Mouse (Mus musculus) CH12.LX (cell line): ENCODE data around the gene Spdye4b. TPM values are rescaled to one million over a fixed set of nuclear protein-coding genes. Genes with fewer than 3 reads are reported as not detected.

ENCODE experiments used
- DNase-seq: peaks from one replicate; pipeline ENCODE4 v3.0.0-alpha.2; 2013; ENCODE audit errors: extremely low read depth
- H3K27ac ChIP-seq: 2 replicates; pipeline ENCODE4 v1.5.1; 2012; ENCODE audit warnings: low read depth, mild to moderate bottlenecking, control low read depth, moderate library complexity; ENCODE audit not compliant: insufficient read depth
- H3K27me3 ChIP-seq: replicated peaks from 2 replicates; pipeline ENCODE3; 2012; ENCODE audit warnings: inconsistent platforms
- H3K36me3 ChIP-seq, 2 experiments: replicated peaks in 1 of 2; 2 replicates each; pipeline versions ENCODE3 to v1.6.1; 2012; ENCODE audit warnings: inconsistent platforms in 1 of 2, low read length in 1 of 2, mild to moderate bottlenecking in 1 of 2, mixed read lengths in 1 of 2, moderate library complexity in 1 of 2; ENCODE audit not compliant: control insufficient read depth in 1 of 2, insufficient read depth in 1 of 2
- H3K4me1 ChIP-seq, 2 experiments: 2 replicates each; pipeline ENCODE4 v1.6.1; 2012; ENCODE audit warnings: inconsistent platforms in 1 of 2, moderate library complexity in 1 of 2; ENCODE audit not compliant: insufficient read depth in 2 of 2, control insufficient read depth in 1 of 2
- H3K4me2 ChIP-seq: 2 replicates; pipeline ENCODE4 v1.6.1; 2012; ENCODE audit warnings: low read depth, mild to moderate bottlenecking, control low read depth; ENCODE audit not compliant: poor library complexity, insufficient read depth, severe bottlenecking
- H3K4me3 ChIP-seq, 3 experiments: fragments of 150-350 bp in 1 of 3; sonication (generic) in 1 of 3; replicated peaks in 1 of 3; 2 replicates each; pipeline versions ENCODE3 to v1.5.1; 2011 to 2012; ENCODE audit warnings: low read depth in 2 of 3, low read length in 2 of 3, mild to moderate bottlenecking in 2 of 3, moderate library complexity in 2 of 3, control low read depth in 1 of 3, improper control_type of control experiment in 1 of 3, inconsistent platforms in 1 of 3, mixed read lengths in 1 of 3; ENCODE audit not compliant: poor library complexity in 1 of 3
- H3K79me2 ChIP-seq: replicated peaks from 2 replicates; pipeline ENCODE4 v1.6.1; 2012; ENCODE audit warnings: mild to moderate bottlenecking, moderate library complexity; ENCODE audit not compliant: control insufficient read depth, poor library complexity, insufficient read depth, severe bottlenecking; ENCODE audit errors: extremely low read depth
- H3K9ac ChIP-seq: 2 replicates; pipeline ENCODE4 v1.6.1; 2012; ENCODE audit warnings: low read depth, mild to moderate bottlenecking, control low read depth, moderate library complexity; ENCODE audit not compliant: insufficient read depth
- H3K9me3 ChIP-seq: replicated peaks from 2 replicates; pipeline ENCODE3; 2012; ENCODE audit warnings: low read length, inconsistent platforms, mixed read lengths
- BHLHE40 ChIP-seq: IDR thresholded peaks from 2 replicates; pipeline ENCODE4 v1.6.1; 2011; ENCODE audit warnings: mild to moderate bottlenecking, low read depth, low read length, improper control_type of control experiment
- CHD1 ChIP-seq: IDR thresholded peaks from 2 replicates; pipeline ENCODE4 v1.6.1; 2012; ENCODE audit warnings: low read depth, low read length, improper control_type of control experiment, inconsistent platforms
- CHD2 ChIP-seq: IDR thresholded peaks from 2 replicates; pipeline ENCODE4 v1.6.1; 2011; ENCODE audit warnings: low read length, improper control_type of control experiment
- E2F4 ChIP-seq: IDR thresholded peaks from 2 replicates; pipeline ENCODE4 v1.6.1; 2011; ENCODE audit warnings: low read depth, low read length, improper control_type of control experiment; ENCODE audit not compliant: insufficient replicate concordance
- ETS1 ChIP-seq: conservative IDR thresholded peaks from 2 replicates; pipeline ENCODE4 v1.6.1; 2012; ENCODE audit warnings: low read depth, mild to moderate bottlenecking, inconsistent platforms, low read length, improper control_type of control experiment, moderate library complexity
- HCFC1 ChIP-seq: IDR thresholded peaks from 2 replicates; pipeline ENCODE4 v1.6.1; 2012; ENCODE audit warnings: low read depth, mild to moderate bottlenecking, inconsistent platforms, low read length, improper control_type of control experiment
- JUN ChIP-seq: IDR thresholded peaks from 2 replicates; pipeline ENCODE4 v1.6.1; 2011; ENCODE audit warnings: low read depth, mild to moderate bottlenecking, low read length, improper control_type of control experiment, moderate library complexity; ENCODE audit not compliant: insufficient read depth
- JUND ChIP-seq: conservative IDR thresholded peaks from 2 replicates; pipeline ENCODE4 v1.6.1; 2011; ENCODE audit warnings: low read depth, low read length, improper control_type of control experiment
- KAT2A ChIP-seq: IDR thresholded peaks from 2 replicates; pipeline ENCODE4 v1.6.1; 2012; ENCODE audit warnings: low read length, improper control_type of control experiment, inconsistent platforms; ENCODE audit not compliant: insufficient replicate concordance
- MAFK ChIP-seq: IDR thresholded peaks from 2 replicates; pipeline ENCODE4 v1.6.1; 2011; ENCODE audit warnings: low read length, improper control_type of control experiment; ENCODE audit not compliant: insufficient replicate concordance
- MAX ChIP-seq: IDR thresholded peaks from 2 replicates; pipeline ENCODE4 v1.6.1; 2011; ENCODE audit warnings: low read length, improper control_type of control experiment
- MEF2A ChIP-seq: IDR thresholded peaks from 2 replicates; pipeline ENCODE4 v1.6.1; 2014; ENCODE audit warnings: low read depth, mild to moderate bottlenecking, inconsistent platforms, low read length, improper control_type of control experiment, borderline replicate concordance
- NRF1 ChIP-seq: IDR thresholded peaks from 2 replicates; pipeline ENCODE4 v1.6.1; 2014; ENCODE audit warnings: low read depth, mild to moderate bottlenecking, inconsistent platforms, low read length, improper control_type of control experiment, moderate library complexity
- PAX5 ChIP-seq: IDR thresholded peaks from 2 replicates; pipeline ENCODE4 v1.6.1; 2012; ENCODE audit warnings: low read length, inconsistent platforms, mixed read lengths
- POLR2A ChIP-seq: IDR thresholded peaks from 2 replicates; pipeline ENCODE4 v1.6.1; 2011; ENCODE audit warnings: low read depth, mild to moderate bottlenecking, improper control_type of control experiment, low read length
- POLR2AphosphoS2 ChIP-seq: IDR thresholded peaks from 2 replicates; pipeline ENCODE4 v1.6.1; 2011; ENCODE audit warnings: low read depth, low read length, improper control_type of control experiment
- RCOR1 ChIP-seq: conservative IDR thresholded peaks from 2 replicates; pipeline ENCODE4 v1.6.1; 2012; ENCODE audit warnings: low read depth, mild to moderate bottlenecking, inconsistent platforms, low read length, improper control_type of control experiment
- SMC3 ChIP-seq: IDR thresholded peaks from 2 replicates; pipeline ENCODE4 v1.6.1; 2011; ENCODE audit warnings: low read depth, low read length, improper control_type of control experiment
- TCF12 ChIP-seq: IDR thresholded peaks from 2 replicates; pipeline ENCODE4 v1.6.1; 2014; ENCODE audit warnings: low read depth, mild to moderate bottlenecking, inconsistent platforms, low read length, improper control_type of control experiment
- UBTF ChIP-seq: IDR thresholded peaks from 2 replicates; pipeline ENCODE4 v1.6.1; 2012; ENCODE audit warnings: low read depth, mild to moderate bottlenecking, inconsistent platforms, low read length, improper control_type of control experiment, moderate library complexity
- USF1 ChIP-seq: IDR thresholded peaks from 2 replicates; pipeline ENCODE4 v1.6.1; 2014; ENCODE audit warnings: low read depth, mild to moderate bottlenecking, inconsistent platforms, low read length, improper control_type of control experiment
- USF2 ChIP-seq: conservative IDR thresholded peaks from 2 replicates; pipeline ENCODE4 v1.6.1; 2011; ENCODE audit warnings: low read depth, low read length, improper control_type of control experiment
- ZC3H11A ChIP-seq: IDR thresholded peaks from 2 replicates; pipeline ENCODE4 v1.6.1; 2012; ENCODE audit warnings: low read depth, mild to moderate bottlenecking, inconsistent platforms, low read length, improper control_type of control experiment
- ZMIZ1 ChIP-seq: IDR thresholded peaks from 2 replicates; pipeline ENCODE4 v1.6.1; 2012; ENCODE audit warnings: low read depth, mild to moderate bottlenecking, inconsistent platforms, low read length, improper control_type of control experiment
- dilution Hi-C: fragments of 300-500 bp; cut with MboI; formaldehyde crosslinking; loops from 2 replicates; pipeline ENCODE4 v1.14.3; 2020; ENCODE audit warnings: low sequenced_read_pairs; ENCODE audit not compliant: extremely low pct_unique_long_range_greater_than_20kb, extremely low pct_ligation_motif_present
- in situ Hi-C: fragments of 300-500 bp; cut with MboI; formaldehyde crosslinking; loops from 3 replicates; pipeline ENCODE4 v1.14.3; 2019; ENCODE audit warnings: low sequenced_read_pairs, low pct_ligation_motif_present, low pct_unique_long_range_greater_than_20kb, mixed read lengths
- polyA plus RNA-seq: library from polyadenylated mRNA; unstranded; fragments of >175 nt; gene quantifications from 2 replicates; pipeline ENCODE4 v1.2.1, GENCODE M21; 2012; ENCODE audit warnings: low read depth; ENCODE audit not compliant: insufficient read length
- total RNA-seq, 2 experiments: library from RNA; depleted of rRNA; stranded (reverse); fragments of 300-350 nt in 1 of 2; fragments of >200 nt in 1 of 2; gene quantifications; 2 replicates each; pipeline ENCODE4 v1.2.3; 2012 to 2014

The Spdye4b gene
- total and polyA plus RNA-seq, 3 experiments = not detected

DNA sequence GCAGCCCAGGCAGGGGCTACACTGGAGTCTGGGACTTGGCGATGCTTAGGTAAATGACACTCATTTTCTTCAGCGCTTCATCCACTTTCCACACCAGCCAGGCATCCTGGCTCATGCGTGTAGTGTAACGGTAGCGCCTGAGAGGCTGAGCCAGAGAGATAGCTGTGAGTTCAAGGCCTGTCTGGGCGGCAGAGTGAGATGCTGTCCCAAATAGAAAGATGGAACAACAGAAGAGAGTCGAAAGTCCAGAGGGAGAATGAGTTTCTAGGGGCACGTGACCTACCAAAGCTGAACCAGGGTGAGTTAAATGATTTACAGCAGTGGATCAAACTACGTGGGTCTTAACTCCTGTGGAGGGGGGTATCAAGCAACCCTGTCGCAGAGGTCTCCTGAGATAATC lies 27.1 kb upstream of the Spdye4b start:
- DNase-seq = no peak
- Histone ChIP-seq H3K27me3 (peaks cover 3% of the 10 kb centered on the region), H3K9ac (no peak overlapping the region), H3K9me3 (peaks cover 10% of the 10 kb centered on the region), H3K27ac (no peak overlapping the region), H3K4me1 (peaks cover 0 to 4% of the 10 kb centered on the region in 2 experiments; a peak in 1 of 4 replicates), H3K4me3 (no peak overlapping the region), H3K79me2 (no peaks in the 10 kb centered on the region), H3K4me2 (no peak overlapping the region), H3K36me3 (no peaks in the 10 kb centered on the region)
- dilution Hi-C loops = no loop called here
- TF ChIP-seq RCOR1 = no peak
- no peak for TF ChIP-seq ETS1
- no peak for TF ChIP-seq POLR2A
- TF ChIP-seq CHD2 = no peak
- no peak for TF ChIP-seq HCFC1
- no peak for TF ChIP-seq TCF12
- in situ Hi-C loops = no loop called here

DNA sequence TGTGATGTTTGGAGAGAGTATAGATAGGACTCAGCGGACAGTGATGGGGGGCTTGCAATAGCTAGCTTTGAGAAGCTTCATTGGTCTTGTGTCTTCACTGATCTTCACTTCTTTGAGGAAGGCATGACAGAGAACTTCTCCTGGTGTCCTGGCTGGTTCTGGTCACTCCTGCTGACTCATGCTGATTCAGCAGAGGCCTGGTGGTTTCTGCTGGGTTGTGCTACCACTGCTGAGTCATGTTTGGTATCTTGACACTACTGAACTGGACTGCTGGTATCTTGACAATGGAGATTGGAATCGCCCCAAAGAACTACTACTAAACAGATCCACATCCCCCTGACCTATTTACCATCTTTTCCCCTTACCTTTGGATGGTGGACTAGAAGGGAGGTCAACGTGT lies 25.3 kb upstream of the Spdye4b start:
- peaks cover 0 to 4% of the 10 kb centered on the region in 2 experiments; a peak in 1 of 4 replicates for H3K4me1 ChIP-seq
- no peak overlapping the region for H3K4me2 ChIP-seq
- in situ Hi-C loops = no loop called here
- H3K36me3 ChIP-seq = no peaks in the 10 kb centered on the region
- H3K9me3 ChIP-seq = peaks cover 4% of the 10 kb centered on the region
- TF ChIP-seq ETS1 (no peak), UBTF (no peak), BHLHE40 (no peak), MAFK (peak; percentile 91)
- no peak overlapping the region for H3K27ac ChIP-seq
- H3K4me3 ChIP-seq = no peak overlapping the region
- dilution Hi-C loops = no loop called here
- no peaks in the 10 kb centered on the region for H3K79me2 ChIP-seq
- H3K27me3 ChIP-seq = peaks cover 15% of the 10 kb centered on the region
- no peak overlapping the region for H3K9ac ChIP-seq
- no peak for DNase-seq

- H3K27me3 ChIP-seq = peaks cover 1% of the 10 kb centered on the region
- peak; percentile 38 for DNase-seq
- TF ChIP-seq SMC3 = no peak
- TF ChIP-seq BHLHE40 = no peak
- no peak for TF ChIP-seq PAX5
- no peak for TF ChIP-seq MAX
- TF ChIP-seq JUND = no peak
- no peak for TF ChIP-seq POLR2A
- no peak for TF ChIP-seq MAFK
- no peak for TF ChIP-seq USF1
- TF ChIP-seq ZC3H11A = no peak
- no peak for TF ChIP-seq CHD1
- no peak for TF ChIP-seq ZMIZ1
- TF ChIP-seq USF2 = no peak
- TF ChIP-seq JUN = no peak
- TF ChIP-seq MEF2A = no peak
- no peak for TF ChIP-seq KAT2A
- no peak for TF ChIP-seq E2F4
- no peak for TF ChIP-seq POLR2AphosphoS2
- no peak for TF ChIP-seq NRF1
- no peak for TF ChIP-seq HCFC1
- TF ChIP-seq, all 38 proteins: peak for 0
- Histone ChIP-seq H3K27ac (no peak overlapping the region), H3K4me3 (peak overlapping the region in 2 of 3 experiments; percentile 34 to 47), H3K4me1 (peaks cover 0 to 8% of the 10 kb centered on the region in 2 experiments; a peak in 2 of 4 replicates), H3K4me2 (peak overlapping the region; percentile 59), H3K9me3 (no peaks in the 10 kb centered on the region), H3K36me3 (no peaks in the 10 kb centered on the region), H3K9ac (no peak overlapping the region), H3K79me2 (no peaks in the 10 kb centered on the region)
- dilution Hi-C loops = no loop called here
- in situ Hi-C loops = no loop called here
Observed at GRCm38 (mm10) chr5:143165508-143166070, 15.2 kb upstream of the Spdye4b start.
